Mouse (Mus musculus) urinary bladder, postnatal 14 days (tissue): ENCODE data around the gene Gm9495.
"Not testable (repeated sequence)": the region's sequence is repeated elsewhere in the genome, so short reads cannot be mapped to it uniquely, and the experiment has no call there.

Source experiments
- DNase-seq: peaks from one replicate; pipeline ENCODE4 v3.0.0; 2021; ENCODE audit warnings: low spot score

Gm9495 gene

GRCm38 (mm10) chr8:69453465-69453864, at the start of gene Gm9495:
Gene Gm9495, minus strand, starts transcription at chr8:69453565.
- not testable (repeated sequence) for DNase-seq

GRCm38 (mm10) chr8:69474946-69475345, 21.6 kb upstream of the Gm9495 start:
- DNase-seq, result not testable (repeated sequence)

GRCm38 (mm10) chr8:69420018-69420417, 33.3 kb downstream of the Gm9495 start:
- DNase-seq, result not testable (repeated sequence)

- DNase-seq, result no peak
These were observed 39.0 kb downstream of the Gm9495 start for GRCm38 (mm10) chr8:69414326-69414725.

GRCm38 (mm10) chr8:69404768-69405167, 48.6 kb downstream of the Gm9495 start:
- no peak for DNase-seq

GRCm38 (mm10) chr8:69399956-69400443, 53.4 kb downstream of the Gm9495 start:
- no peak for DNase-seq

GRCm38 (mm10) chr8:69399181-69399955, 54.0 kb downstream of the Gm9495 start:
- peak; percentile 70 for DNase-seq

- no peak for DNase-seq
These were observed 57.2 kb downstream of the Gm9495 start for GRCm38 (mm10) chr8:69396196-69396595.

- peak; percentile 89 for DNase-seq
These were observed 58.1 kb downstream of the Gm9495 start for GRCm38 (mm10) chr8:69395050-69395789.

GRCm38 (mm10) chr8:69384361-69384760, 69.0 kb downstream of the Gm9495 start:
- no peak for DNase-seq
